Mouse (Mus musculus): ENCODE data around the gene Gnpnat1. TPM values are rescaled to one million over a fixed set of nuclear protein-coding genes. Genes with fewer than 3 reads are reported as not detected.
A peak's percentile ranks its signal among the peaks of the same experiment; 100 is the strongest.

Gene Gnpnat1
- total RNA-seq, 2 experiments from 2014 or later: 9.5 to 12.3 TPM

DNA sequence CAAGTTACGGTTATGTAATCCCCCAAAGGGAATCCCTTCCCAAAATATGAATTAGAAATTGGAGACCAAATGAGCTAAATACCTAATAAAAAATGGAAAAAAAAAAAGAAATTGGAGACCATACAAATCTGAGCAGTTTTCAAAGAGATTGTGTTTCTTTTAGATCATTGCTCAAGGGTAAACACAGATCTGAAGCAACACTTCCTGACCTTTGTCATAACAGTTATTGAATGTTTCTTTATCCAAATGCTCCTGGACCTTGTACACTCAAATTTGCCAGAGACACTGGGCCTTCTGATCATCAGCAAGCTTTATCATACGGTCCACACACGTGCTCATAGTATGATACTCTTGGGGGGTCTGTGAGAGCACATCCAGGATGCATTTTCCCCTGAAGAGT is 13.8 kb upstream of the Gnpnat1 start:
- intact Hi-C loops (cut with DNase I; ENCODE audit: low total_unique reads): no loop called here
- DNase-seq: no peak

DNA sequence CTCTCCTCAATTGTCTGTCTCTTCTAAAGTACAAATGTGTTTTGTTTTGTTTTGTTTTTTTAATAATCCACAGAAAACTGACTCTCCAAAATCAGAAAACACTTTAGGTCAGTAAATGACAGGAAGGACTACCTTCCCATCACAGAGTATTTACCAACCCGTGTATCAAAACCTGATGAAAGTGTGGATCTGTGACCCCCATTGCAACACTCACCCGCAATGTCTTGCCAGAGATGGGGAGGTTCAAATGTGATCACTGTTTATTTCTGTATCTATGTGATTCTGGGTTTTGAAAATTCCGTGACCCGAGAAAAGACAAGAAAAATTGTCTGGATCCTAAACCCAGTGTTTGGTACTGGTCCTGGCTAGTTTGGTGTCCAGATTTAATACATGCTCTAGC is 11.6 kb upstream of the Gnpnat1 start:
- intact Hi-C loops (cut with DNase I; ENCODE audit: low total_unique reads): no loop called here
- no peak for DNase-seq

DNA sequence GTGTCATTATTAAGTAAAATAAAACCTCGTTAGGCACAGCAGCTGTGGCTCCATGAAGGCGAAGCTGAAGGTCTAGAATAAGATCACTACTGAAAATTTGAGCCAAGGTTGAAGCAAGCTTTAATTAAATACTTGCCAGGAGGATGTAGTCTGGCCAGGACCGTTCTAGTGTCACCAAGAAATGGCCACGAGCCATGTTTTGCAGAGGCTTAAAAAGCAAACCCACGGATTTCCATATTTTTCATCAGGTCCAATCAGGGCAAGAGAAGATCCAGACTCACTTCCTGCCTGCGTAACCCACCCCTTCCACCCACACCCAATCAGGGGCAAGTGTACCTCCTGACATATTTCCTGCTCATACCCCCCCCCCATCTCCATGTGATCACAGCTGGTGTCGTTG is 1.1 kb downstream of the Gnpnat1 start:
- intact Hi-C loops (cut with DNase I; ENCODE audit: low total_unique reads): no loop called here

GRCm38 (mm10) chr14:45399836-45400235 is 4.9 kb downstream of the Gnpnat1 start:
- DNase-seq: no peak
- intact Hi-C loops (cut with DNase I; ENCODE audit: low total_unique reads): no loop called here

More for the DNA sequence above, 1.1 kb downstream of the Gnpnat1 start:
- DNase-seq: no peak

DNA sequence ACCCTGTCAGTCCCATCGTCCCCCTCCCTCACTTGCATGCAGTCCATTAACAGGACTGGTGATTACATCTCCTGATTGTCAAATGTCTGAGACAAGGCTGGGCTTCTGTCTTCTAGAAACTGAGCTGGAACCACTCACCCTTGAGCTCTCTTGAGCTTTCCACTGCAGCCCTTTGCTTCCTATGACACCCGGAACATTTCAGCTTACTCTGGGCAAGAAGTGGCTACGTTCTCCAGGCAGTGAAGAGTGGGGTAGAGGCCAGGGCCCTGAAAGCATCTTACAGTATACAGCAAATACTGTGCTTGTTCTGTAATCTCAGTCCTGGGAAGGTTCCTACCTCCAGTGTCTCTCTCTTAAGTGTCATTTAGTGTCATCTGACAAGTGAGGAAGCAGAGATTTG is 15.5 kb downstream of the Gnpnat1 start:
- intact Hi-C loops (cut with DNase I; ENCODE audit: low total_unique reads): no loop called here

GRCm38 (mm10) chr14:45388345-45389181 is 16.1 kb downstream of the Gnpnat1 start:
- DNase-seq: peak; percentile 95
- intact Hi-C loops (cut with DNase I; ENCODE audit: low total_unique reads): no loop called here

More for the DNA sequence above, 15.5 kb downstream of the Gnpnat1 start:
- no peak for DNase-seq

DNA sequence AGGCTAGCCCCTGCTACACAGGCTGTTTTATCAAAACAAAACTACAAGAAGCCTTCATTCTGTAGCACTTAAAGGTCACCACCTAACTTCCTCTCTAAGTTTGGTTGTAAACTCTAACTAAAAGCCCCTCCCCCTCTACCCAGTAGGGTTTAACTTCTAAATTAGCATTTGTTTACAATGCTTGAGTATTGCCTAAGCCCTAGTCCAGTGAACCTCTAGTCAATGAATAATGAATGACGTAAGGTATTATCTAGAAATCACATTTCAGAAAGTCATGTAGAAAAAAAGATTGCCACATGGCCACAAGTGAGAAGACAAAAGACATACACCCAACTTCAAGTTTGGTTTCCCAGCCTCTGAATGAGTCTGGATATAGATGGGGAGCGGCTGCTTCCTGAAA is 17.2 kb downstream of the Gnpnat1 start:
- intact Hi-C loops (cut with DNase I; ENCODE audit: low total_unique reads): no loop called here
- DNase-seq: no peak

GRCm38 (mm10) chr14:45385596-45385995 is 19.1 kb downstream of the Gnpnat1 start:
- no peak for DNase-seq
- intact Hi-C loops (cut with DNase I; ENCODE audit: low total_unique reads): no loop called here

DNA sequence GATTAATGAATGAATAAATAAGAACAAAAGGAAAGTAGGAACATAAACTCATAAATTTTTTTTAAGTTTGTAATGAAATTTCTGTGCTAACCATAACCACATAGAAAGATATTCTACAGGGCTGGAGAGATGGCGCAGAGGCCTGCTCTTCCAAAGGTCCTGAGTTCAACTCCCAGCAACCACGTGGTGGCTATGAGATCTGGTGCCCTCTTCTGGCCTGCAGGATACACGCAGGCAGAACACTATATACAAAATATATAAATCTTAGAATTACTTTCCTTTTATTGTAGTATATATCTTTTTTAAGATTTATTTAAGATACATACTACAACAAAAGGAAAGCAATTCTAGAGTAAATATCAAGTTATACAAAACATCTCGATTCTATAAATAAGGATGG is 21.8 kb downstream of the Gnpnat1 start:
- DNase-seq: no peak
- intact Hi-C loops (cut with DNase I; ENCODE audit: low total_unique reads): no loop called here

DNA sequence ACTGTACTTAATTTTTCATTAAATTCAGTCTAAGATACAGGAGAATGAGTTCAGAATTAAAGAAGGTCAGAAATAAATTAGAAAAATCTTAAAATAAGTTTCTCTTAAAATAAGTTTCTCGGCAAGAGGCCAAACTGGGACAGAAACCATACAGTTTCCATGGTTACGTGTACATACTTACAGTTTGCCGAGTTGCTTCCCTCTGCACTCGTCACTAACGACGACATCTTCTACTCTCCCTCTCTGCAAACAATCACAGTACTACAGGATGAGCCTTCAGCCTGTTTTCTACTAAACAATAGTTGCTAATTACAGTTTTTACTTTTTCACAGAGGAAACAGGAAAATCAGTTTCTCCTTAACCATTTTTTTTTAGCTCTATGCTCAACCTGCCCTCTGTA is 24.0 kb downstream of the Gnpnat1 start:
- intact Hi-C loops (cut with DNase I; ENCODE audit: low total_unique reads): no loop called here
- DNase-seq: no peak

- intact Hi-C loops (cut with DNase I; ENCODE audit: low total_unique reads): no loop called here
- no peak for DNase-seq
Observed at GRCm38 (mm10) chr14:45378771-45379170, 25.9 kb downstream of the Gnpnat1 start.

GRCm38 (mm10) chr14:45365196-45365587 is 39.5 kb downstream of the Gnpnat1 start:
- DNase-seq: no peak
- intact Hi-C loops (cut with DNase I; ENCODE audit: low total_unique reads): no loop called here

DNA sequence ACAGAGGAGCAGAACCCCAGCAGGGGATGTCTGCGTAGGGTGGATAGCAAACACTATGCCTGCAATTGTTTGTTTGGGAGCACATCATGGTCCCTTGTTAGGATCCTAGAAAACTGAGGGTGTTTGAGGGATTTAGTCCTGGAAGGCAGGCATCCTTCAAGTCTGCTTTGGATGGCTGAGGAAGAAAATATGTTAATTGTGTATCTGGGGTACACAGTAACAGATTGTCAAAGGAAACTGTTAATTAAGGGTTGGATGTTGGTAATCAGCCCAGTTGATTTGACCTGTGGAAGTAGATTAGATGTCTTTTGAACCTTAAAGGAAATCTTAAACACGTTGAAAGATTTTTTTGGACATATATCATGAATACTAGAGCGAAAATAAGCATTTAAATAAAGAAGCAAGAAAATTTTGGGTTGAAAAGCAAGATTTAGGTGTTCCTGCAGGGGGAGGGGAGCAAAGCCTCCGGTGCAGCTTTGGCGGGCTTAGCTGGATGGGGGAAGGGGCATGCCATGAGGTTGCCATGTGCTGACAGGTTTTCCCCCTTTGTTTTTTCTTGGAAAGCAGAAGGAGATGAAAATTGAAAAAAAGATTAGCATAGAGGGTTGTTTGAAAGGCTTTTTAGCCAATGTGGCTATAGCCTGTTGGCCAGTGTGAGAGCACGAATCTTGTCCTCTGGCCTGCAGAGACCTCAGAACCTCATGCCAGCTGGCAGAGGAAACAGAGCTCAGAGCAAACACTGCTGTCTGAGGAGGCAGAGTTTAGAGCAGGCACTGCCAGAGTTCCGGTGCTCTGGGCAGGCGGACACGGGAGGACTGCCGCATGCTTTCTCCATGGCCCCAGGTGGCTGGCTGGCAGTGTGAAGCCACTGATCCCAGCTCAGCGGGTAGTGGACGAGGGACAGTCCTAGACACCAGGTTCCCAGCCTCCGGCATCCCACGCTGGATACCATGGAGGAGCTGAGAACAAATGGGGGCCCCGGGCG is 40.2 kb downstream of the Gnpnat1 start:
- DNase-seq: peak; percentile 71
- intact Hi-C loops (cut with DNase I; ENCODE audit: low total_unique reads): no loop called here

- intact Hi-C loops (cut with DNase I; ENCODE audit: low total_unique reads): no loop called here
Observed at GRCm38 (mm10) chr14:45350931-45351859, 53.5 kb downstream of the Gnpnat1 start, which contains the start of gene Styx. TSS of gene Styx (plus strand) at chr14:45351093.

GRCm38 (mm10) chr14:45329589-45330181 is 75.0 kb downstream of the Gnpnat1 start, which contains the start of gene Psmc6:
TSS of gene Psmc6 (plus strand) at chr14:45329788.
- peak; percentile 92 for DNase-seq
- intact Hi-C loops (cut with DNase I; ENCODE audit: low total_unique reads): no loop called here

More at GRCm38 (mm10) chr14:45350931-45351859, 53.5 kb downstream of the Gnpnat1 start, which contains the start of gene Styx:
- DNase-seq: peak; percentile 98

GRCm38 (mm10) chr14:45329018-45329588 is 75.6 kb downstream of the Gnpnat1 start:
- no peak for DNase-seq
- intact Hi-C loops (cut with DNase I; ENCODE audit: low total_unique reads): no loop called here

DNA sequence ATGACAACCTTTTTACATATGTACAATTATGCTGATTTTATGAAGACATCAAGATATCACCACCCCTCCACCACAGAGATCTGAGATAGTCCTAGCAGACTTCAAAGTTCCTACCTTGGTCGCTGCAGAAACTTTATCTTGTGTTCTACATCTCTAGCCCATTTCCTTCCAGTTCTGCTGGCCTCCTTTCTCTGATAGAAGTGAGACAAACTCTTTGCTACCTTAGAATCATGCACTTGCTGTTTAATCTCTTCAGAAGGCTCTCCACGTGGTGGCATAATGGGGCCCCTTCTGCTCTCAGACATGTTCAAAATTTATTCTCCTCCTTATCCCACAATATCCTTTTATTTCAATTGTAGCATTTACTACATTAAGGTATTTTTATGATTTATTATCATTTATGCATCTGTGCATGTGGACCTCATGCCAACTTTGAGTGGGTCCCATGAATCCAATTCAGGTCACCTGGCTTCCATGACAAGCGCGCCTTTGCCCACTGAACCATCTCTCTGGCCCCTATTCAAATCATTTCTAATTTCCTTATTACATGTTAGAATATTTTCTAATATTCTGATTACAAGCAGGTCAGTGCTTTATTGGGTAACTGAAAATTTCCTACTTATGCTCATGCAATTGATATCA is 76.5 kb downstream of the Gnpnat1 start:
- intact Hi-C loops (cut with DNase I; ENCODE audit: low total_unique reads): no loop called here
- DNase-seq: no peak
